Mouse (Mus musculus): ENCODE data around the gene Prkd2.

Prkd2 gene

GRCm38 (mm10) chr7:16842645-16843063 is at the start of gene Prkd2:
Gene Prkd2 (plus strand): TSS chr7:16842902.
- DNase-seq = peak; percentile 96

DNA sequence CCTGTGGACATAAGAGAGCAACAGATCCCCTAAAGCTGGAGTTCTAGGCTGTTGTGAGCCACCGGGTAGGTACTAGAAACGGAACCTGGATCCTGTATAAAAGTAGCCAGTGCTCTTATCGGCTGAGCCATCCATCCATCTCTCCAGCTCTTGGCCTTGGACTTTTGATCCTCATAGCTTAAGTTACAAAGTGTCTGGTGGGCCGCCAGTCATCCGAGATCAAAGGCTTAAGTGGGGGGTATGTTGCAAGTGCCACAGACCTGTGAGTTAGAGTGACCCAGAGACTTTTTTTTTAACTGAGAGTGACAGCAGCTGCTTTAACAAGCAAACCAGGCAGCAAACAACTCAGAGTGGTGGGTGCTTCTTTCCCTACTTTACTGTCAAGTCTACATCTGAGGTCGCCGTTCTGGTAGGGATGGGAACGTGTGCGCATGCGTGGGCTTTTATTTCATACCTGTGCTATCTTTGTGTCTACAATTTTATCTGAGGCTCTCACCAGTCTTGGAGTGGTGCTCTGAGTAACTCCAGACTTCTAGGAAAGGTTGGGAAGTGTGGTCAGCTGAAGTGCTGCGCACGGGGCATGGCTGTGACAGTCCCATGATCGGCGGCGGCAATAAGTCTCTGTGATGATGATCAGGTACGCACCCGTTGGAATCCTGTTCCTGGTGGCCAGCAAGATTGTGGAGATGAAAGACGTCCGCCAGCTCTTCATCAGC is 49.5 kb upstream of the Prkd2 start:
- DNase-seq = no peak

DNA sequence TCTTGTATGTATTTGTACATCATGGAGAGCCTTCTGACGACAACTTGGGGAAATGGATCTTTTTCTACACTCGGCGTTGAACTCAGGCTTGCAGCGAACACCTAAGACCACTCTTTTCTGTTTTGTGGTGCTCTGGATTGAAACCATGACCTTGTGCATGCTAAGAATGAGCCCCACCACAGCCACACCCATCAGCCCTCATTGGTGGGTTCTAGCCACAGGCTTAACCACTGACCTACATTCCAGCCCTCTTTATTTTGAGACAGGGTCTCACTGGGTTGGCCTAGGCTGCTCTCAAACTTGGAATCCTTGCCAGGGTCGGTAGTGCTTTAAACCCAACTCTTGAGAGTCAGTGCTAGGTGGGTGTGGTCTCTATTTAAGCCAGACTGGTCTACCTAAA is 47.8 kb upstream of the Prkd2 start:
- DNase-seq = no peak

- DNase-seq = no peak
Observed at GRCm38 (mm10) chr7:16804409-16805028, 38.2 kb upstream of the Prkd2 start.

- DNase-seq = no peak
Observed at GRCm38 (mm10) chr7:16807936-16808335, 34.8 kb upstream of the Prkd2 start.

DNA sequence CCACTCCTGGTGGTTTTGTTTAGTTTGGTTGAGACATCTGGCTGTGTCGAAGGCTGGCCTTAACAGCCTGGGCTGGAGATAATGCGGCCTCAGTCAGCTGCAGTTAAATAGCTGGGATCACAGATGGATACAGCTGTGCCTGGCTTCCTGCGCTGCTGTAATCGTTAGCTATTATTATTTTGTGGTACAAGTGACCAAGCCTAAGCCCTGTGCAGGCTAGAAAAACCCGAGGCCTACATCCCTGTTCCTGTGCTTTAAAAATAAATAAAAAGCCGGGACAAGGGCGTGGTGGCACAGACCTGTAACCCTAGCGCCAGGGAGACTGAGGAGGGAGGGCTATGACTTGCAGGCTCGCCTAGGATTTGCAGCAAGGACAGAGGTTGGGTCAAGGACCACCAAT is 34.1 kb upstream of the Prkd2 start:
- DNase-seq = no peak

DNA sequence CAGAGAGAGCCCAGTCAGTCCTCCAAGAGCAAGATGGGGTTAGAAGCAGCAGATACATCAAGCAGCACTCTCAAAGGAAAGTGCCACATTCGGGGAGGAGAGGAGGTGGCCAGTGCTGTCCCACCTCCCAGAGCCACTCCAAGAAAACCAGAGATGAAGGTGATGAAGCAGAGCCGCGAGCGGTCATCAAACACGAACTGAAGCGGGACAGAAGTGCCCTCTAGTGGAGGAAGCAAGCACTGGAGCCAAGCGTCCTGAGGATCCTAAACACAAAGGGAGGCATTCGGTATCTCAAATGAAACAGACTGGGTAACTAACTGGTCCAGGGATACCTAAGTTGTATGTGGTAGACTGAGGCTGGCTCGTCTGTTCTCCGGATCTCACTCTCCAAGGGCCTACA is 33.0 kb upstream of the Prkd2 start:
- peak; percentile 79 for DNase-seq

GRCm38 (mm10) chr7:16810399-16810919 is 32.2 kb upstream of the Prkd2 start:
- DNase-seq = no peak

GRCm38 (mm10) chr7:16810920-16811648 is 31.6 kb upstream of the Prkd2 start:
- peak; percentile 34 for DNase-seq

- DNase-seq = no peak
Observed at GRCm38 (mm10) chr7:16811649-16812070, 31.0 kb upstream of the Prkd2 start.

- no peak for DNase-seq
Observed at GRCm38 (mm10) chr7:16812505-16812904, 30.2 kb upstream of the Prkd2 start.

DNA sequence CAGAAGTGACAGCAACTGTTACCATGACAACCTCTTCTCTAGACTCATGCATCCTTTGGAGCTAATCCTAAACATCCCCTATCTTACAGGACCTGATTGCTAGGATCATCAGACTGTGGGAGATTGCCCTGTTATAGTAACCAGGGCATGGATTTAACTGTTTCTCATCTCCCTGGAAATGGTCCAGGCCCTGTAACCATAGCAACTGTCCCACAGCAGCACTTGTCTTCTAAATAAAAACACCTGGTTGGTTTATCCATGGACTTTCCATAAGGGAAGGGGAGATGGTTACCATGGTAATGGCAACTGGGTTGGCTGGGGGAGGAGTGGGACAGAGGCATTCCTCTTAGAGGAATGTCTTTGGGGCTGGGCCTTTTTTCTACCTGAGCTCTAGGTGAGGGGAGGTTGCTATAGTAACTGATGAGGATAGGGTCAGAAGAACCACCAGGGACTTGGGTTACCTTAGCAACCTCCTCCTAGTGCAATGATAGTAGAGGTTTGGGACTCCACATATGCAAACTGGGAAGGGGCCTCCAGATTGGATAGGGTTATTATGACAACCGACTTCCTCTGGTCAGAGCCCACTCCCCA is 27.3 kb upstream of the Prkd2 start, which contains the start of gene Strn4:
Gene Strn4 (plus strand): TSS at position 539 of the 591 bp plus-strand sequence.
- DNase-seq = no peak

- peak; percentile 91 for DNase-seq
Observed at GRCm38 (mm10) chr7:16816078-16816474, 26.6 kb upstream of the Prkd2 start.

- peak; percentile 73 for DNase-seq
Observed at GRCm38 (mm10) chr7:16816475-16817122, 26.1 kb upstream of the Prkd2 start, which contains the start of gene Fkrp. Gene Fkrp (minus strand): TSS chr7:16816732.

DNA sequence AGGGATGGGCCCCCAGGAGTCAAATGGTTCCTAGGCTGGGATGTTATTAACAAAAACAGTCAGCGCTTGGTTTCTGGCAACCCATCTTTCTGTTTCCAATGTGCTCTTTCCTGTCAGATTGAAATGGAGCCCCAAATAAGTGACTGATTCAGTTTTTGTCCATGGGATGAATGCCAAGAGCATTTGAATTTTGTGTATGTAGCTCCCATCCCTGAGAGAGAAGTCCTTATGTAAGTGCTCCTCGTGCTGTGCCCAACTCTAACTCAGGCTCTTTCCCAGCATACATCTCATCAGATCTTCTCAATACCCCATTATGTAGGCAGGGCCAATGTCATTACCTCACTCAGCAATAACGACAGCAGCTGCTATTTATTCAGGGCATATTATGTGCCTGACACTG is 25.0 kb upstream of the Prkd2 start:
- DNase-seq = no peak

DNA sequence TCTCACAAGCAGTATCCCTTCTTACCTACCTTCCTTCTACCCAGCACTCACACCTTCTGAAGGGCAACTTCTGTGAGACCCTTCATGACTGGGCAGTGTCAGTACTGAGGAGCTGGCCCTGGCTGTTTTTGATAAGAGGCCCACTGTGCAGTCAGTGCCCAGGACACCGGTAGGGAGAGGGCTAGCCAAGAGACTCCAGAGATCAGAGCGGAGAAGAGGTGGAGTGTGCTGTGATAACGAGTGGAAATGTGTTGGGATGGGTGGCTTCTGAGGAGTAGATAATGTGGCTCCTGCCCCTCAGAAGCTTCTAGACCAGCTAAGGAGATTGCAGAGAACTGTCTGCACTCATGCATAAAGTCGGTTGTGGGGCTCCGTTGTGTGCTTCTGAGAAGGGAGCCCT is 22.9 kb upstream of the Prkd2 start:
- no peak for DNase-seq

- DNase-seq = no peak
Observed at GRCm38 (mm10) chr7:16820271-16820763, 22.4 kb upstream of the Prkd2 start.

DNA sequence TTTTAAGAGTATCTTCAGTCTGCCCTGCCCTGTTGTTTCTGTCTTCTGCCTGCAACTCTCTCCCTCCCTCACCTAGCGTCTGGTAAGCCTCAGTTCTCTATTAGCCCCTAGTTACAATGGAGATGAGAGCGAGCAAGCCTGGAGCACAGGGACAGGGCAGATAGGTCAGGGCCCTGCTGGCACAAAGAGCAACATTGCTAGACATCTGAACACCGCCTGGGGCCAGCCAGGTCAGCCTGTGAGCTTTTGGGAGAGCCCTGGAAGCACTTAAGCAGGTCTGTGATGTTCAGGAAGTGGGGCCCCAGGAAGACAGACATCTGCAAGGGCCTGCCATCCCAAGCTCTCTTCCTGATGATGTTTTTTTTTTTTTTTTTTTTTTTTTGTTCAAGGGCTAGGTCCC is 21.6 kb upstream of the Prkd2 start:
- DNase-seq = no peak

GRCm38 (mm10) chr7:16821669-16822101 is 21.0 kb upstream of the Prkd2 start:
- no peak for DNase-seq

GRCm38 (mm10) chr7:16823734-16824133 is 19.0 kb upstream of the Prkd2 start:
- DNase-seq = no peak

- no peak for DNase-seq
Observed at GRCm38 (mm10) chr7:16825785-16826184, 16.9 kb upstream of the Prkd2 start.

DNA sequence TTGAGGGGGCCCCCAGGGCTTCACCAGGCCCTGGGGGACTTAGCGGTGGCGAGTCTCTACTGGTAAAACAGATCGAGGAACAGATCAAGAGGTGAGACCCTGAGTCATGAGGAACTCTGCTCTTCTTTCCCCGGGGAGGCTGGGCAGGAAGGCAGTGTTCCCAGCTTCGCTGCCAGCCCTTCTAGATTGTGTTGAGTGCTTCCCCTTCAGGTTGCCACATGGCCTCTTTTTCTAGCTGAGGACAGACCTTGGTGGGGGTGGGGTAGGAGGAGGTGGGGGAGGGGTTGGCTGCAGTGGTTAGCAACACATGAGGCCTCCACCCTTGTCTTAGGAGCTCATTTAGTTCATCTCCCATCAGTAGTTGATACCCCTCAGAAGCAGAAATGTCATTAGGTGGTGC is 16.1 kb upstream of the Prkd2 start:
- DNase-seq = no peak

Measured in kidney, postnatal 14 days (tissue).